Mouse (Mus musculus): ENCODE data around the gene Steap2.

- TF ChIP-seq CTCF (IDR thresholded peaks at IDR 0.05; ENCODE audit: borderline replicate concordance, insufficient read depth, low read depth, low read length) (no peak), POLR2A (IDR thresholded peaks at IDR 0.05; ENCODE audit: borderline replicate concordance, insufficient read depth, low read length) (no peak)
Measured at GRCm38 (mm10) chr5:5648817-5649569, 45.4 kb downstream of the Steap2 start.

Measured in cerebellum, adult 2 months (tissue).